Mouse (Mus musculus) liver, adult 10 weeks (tissue): ENCODE measurements around the gene Olfr319. TPM values are rescaled to one million over a fixed set of nuclear protein-coding genes. Genes with fewer than 3 reads are reported as not detected.

Experiments
- polyA plus RNA-seq: library from polyadenylated mRNA; stranded (reverse); fragments of 350-450 nt; fragmentation: Illumina TruSeq; extraction: RNeasy Lipid Tissue Mini Kit (QIAGEN cat#74804); gene quantifications from one replicate; pipeline ENCODE4 v1.2.3, GENCODE M21; 2014; ENCODE audit warnings: low read depth, low replicate concordance

Olfr319 gene
- not detected for polyA plus RNA-seq

GRCm38 (mm10) chr11:58698862-58699261 is at the start of gene Olfr319:
Gene Olfr319, plus strand, starts transcription at chr11:58699162.

GRCm38 (mm10) chr11:58658596-58658995 is 40.4 kb upstream of the Olfr319 start, which contains the start of gene Olfr322:
Gene Olfr322, plus strand, starts transcription at chr11:58658782.

GRCm38 (mm10) chr11:58680799-58681198 is 18.2 kb upstream of the Olfr319 start, which contains the start of gene Olfr320:
Gene Olfr320, plus strand, starts transcription at chr11:58681099.

GRCm38 (mm10) chr11:58723914-58724313 is 25.0 kb downstream of the Olfr319 start, which contains the start of gene Olfr318:
Gene Olfr318, minus strand, starts transcription at chr11:58724014.

GRCm38 (mm10) chr11:58738792-58739262 is 39.9 kb downstream of the Olfr319 start, which contains the start of gene Olfr317:
Gene Olfr317, minus strand, starts transcription at chr11:58739212.

GRCm38 (mm10) chr11:58752434-58752833 is 53.5 kb downstream of the Olfr319 start, which contains the start of gene Olfr316:
Gene Olfr316, plus strand, starts transcription at chr11:58752734.

Other genes with a start within 250 kb of the Olfr319 start
- gene Lypd9, start 246.2 kb upstream of the Olfr319 start, polyA plus RNA-seq: not detected
- gene Olfr30, start 236.9 kb upstream of the Olfr319 start, polyA plus RNA-seq: not detected
- gene Olfr332, start 206.6 kb upstream of the Olfr319 start, polyA plus RNA-seq: not detected
- not detected for gene Olfr331, start 196.6 kb upstream of the Olfr319 start, polyA plus RNA-seq
- gene Olfr330, start 164.3 kb upstream of the Olfr319 start, polyA plus RNA-seq: not detected
- not detected for gene Olfr329-ps, start 152.7 kb upstream of the Olfr319 start, polyA plus RNA-seq
- not detected for gene Olfr328, start 143.5 kb upstream of the Olfr319 start, polyA plus RNA-seq
- not detected for gene Olfr224, start 128.6 kb upstream of the Olfr319 start, polyA plus RNA-seq
- not detected for gene Olfr325, start 121.4 kb upstream of the Olfr319 start, polyA plus RNA-seq
- not detected for gene Olfr324, start 104.0 kb upstream of the Olfr319 start, polyA plus RNA-seq
- gene 2210407C18Rik, start 83.1 kb upstream of the Olfr319 start, polyA plus RNA-seq: not detected
- not detected for gene Olfr323, start 68.7 kb upstream of the Olfr319 start, polyA plus RNA-seq
- not detected for gene Trim58, start 58.7 kb upstream of the Olfr319 start, polyA plus RNA-seq
- not detected for gene Olfr322, start 40.4 kb upstream of the Olfr319 start, polyA plus RNA-seq
- gene Olfr320, start 18.1 kb upstream of the Olfr319 start, polyA plus RNA-seq: not detected
- gene Olfr318, start 24.9 kb downstream of the Olfr319 start, polyA plus RNA-seq: not detected
- gene Olfr317, start 40.0 kb downstream of the Olfr319 start, polyA plus RNA-seq: not detected
- gene Olfr316, start 53.6 kb downstream of the Olfr319 start, polyA plus RNA-seq: not detected
- gene Olfr315, start 74.0 kb downstream of the Olfr319 start, polyA plus RNA-seq: not detected
- gene Olfr314, start 83.8 kb downstream of the Olfr319 start, polyA plus RNA-seq: not detected
- not detected for gene Fam183b, start 102.8 kb downstream of the Olfr319 start, polyA plus RNA-seq
- gene Olfr313, start 115.8 kb downstream of the Olfr319 start, polyA plus RNA-seq: not detected
- gene Olfr312, start 130.1 kb downstream of the Olfr319 start, polyA plus RNA-seq: not detected
- gene Olfr311, start 140.1 kb downstream of the Olfr319 start, polyA plus RNA-seq: not detected
- 2.1 TPM for gene Gm12258, start 148.0 kb downstream of the Olfr319 start, polyA plus RNA-seq
- gene 2810021J22Rik, start 168.1 kb downstream of the Olfr319 start, polyA plus RNA-seq: 2.7 TPM
- 3.8 TPM for gene Zfp39, start 205.1 kb downstream of the Olfr319 start, polyA plus RNA-seq
- not detected for gene Btnl10, start 218.7 kb downstream of the Olfr319 start, polyA plus RNA-seq
- gene Rnf187, start 239.8 kb downstream of the Olfr319 start, polyA plus RNA-seq: 11.6 TPM
- gene Hist3h2ba, start 249.8 kb downstream of the Olfr319 start, polyA plus RNA-seq: not detected